Mouse (Mus musculus) bone marrow, adult 2 months (tissue): ENCODE results near the gene Impdh1. TPM values are rescaled to one million over a fixed set of nuclear protein-coding genes. Genes with fewer than 3 reads are reported as not detected.
A peak's percentile ranks its signal among the peaks of the same experiment; 100 is the strongest.

Experiments used
- H3K27ac ChIP-seq: fragments of 200-500 bp; 2 replicates; pipeline ENCODE4 v1.5.1; 2012; ENCODE audit warnings: low read depth, mild to moderate bottlenecking, control low read depth, inconsistent platforms, low read length; ENCODE audit not compliant: control insufficient read depth, poor library complexity, insufficient read depth
- H3K4me1 ChIP-seq: fragments of 200-500 bp; 2 replicates; pipeline ENCODE4 v1.6.1; 2011; ENCODE audit warnings: low read length; ENCODE audit not compliant: control insufficient read depth, insufficient read depth
- H3K4me3 ChIP-seq: fragments of 200-500 bp; replicated peaks from 2 replicates; pipeline ENCODE3; 2011; ENCODE audit warnings: mild to moderate bottlenecking, low read depth, low read length, control low read depth; ENCODE audit not compliant: control insufficient read depth
- CTCF ChIP-seq: fragments of 200-500 bp; IDR thresholded peaks from 2 replicates; pipeline ENCODE4 v1.5.1; 2011; ENCODE audit warnings: low read length, control low read depth; ENCODE audit not compliant: control insufficient read depth, insufficient read depth
- POLR2A ChIP-seq: fragments of 200-500 bp; IDR thresholded peaks from 2 replicates; pipeline ENCODE4 v1.6.1; 2011; ENCODE audit warnings: low read depth, mild to moderate bottlenecking, control low read depth, low read length, borderline replicate concordance; ENCODE audit not compliant: control insufficient read depth
- WGBS: fragments of 180-500 bp; shearing (Covaris S2); methylation state at CpG from one replicate; pipeline ENCODE4 v1.1.7; 2018; 5-methylcytosine and 5-hydroxymethylcytosine counted together
- polyA plus RNA-seq: library from polyadenylated mRNA; stranded (reverse); fragments of >200 nt; gene quantifications from 2 replicates; pipeline ENCODE4 v1.2.4, GENCODE M21; 2011; ENCODE audit warnings: low replicate concordance; ENCODE audit not compliant: missing spikeins, insufficient read depth, insufficient read length

Impdh1 gene
- 8.6 and 29.9 TPM in 2 replicates for polyA plus RNA-seq

- no peak for TF ChIP-seq CTCF
- TF ChIP-seq POLR2A, result peak; percentile 44; the same call in 1 of the 2 replicates
- WGBS, result under 1% methylated on average over 56 of the region's 56 CpGs
- Histone ChIP-seq H3K4me1 (no peaks in the 10 kb centered on the region; the same call in none of the 2 replicates), H3K4me3 (peak within 1 kb of the TSS; percentile 72), H3K27ac (peak within 1 kb of the TSS; percentile 72)
Measured at GRCm38 (mm10) chr6:29215881-29216501, at the start of gene Impdh1. TSS of gene Impdh1 (minus strand) at chr6:29216364.

DNA sequence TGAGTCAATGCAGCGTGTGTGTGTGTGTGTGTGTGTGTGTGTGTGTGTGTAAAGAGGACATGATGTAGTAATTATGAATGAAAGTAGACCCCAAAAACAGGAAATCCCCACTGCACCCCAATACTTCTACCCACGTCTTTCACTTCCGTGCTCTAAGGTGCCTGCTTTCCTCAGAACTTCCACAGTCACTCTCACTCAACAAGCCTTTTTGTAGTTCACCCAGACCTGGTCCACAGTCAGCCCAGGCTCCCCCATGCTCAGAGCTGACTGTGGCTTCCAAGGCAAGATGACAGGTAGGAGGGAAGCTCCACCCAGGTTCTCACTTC lies 48.3 kb upstream of the Impdh1 start:
- H3K4me3 ChIP-seq, result no peak overlapping the region
- peaks cover 2% of the 10 kb centered on the region; the same call in 1 of the 2 replicates for H3K4me1 ChIP-seq
- WGBS, result 14% methylated on average over 3 of the region's 3 CpGs
- no peak for TF ChIP-seq CTCF
- no peak for TF ChIP-seq POLR2A
- H3K27ac ChIP-seq, result no peak overlapping the region

GRCm38 (mm10) chr6:29263650-29264455 lies 47.7 kb upstream of the Impdh1 start:
- H3K4me1 ChIP-seq, result peaks cover 2% of the 10 kb centered on the region; the same call in 1 of the 2 replicates
- H3K27ac ChIP-seq, result no peak overlapping the region
- no peak for TF ChIP-seq CTCF
- no peak for TF ChIP-seq POLR2A
- WGBS, result 71% methylated on average over 6 of the region's 6 CpGs
- H3K4me3 ChIP-seq, result no peak overlapping the region

GRCm38 (mm10) chr6:29261831-29262230 lies 45.7 kb upstream of the Impdh1 start:
- H3K4me1 ChIP-seq, result peaks cover 2% of the 10 kb centered on the region; the same call in 1 of the 2 replicates
- WGBS, result 65% methylated on average over 5 of the region's 5 CpGs
- no peak overlapping the region for H3K27ac ChIP-seq
- TF ChIP-seq CTCF (no peak), POLR2A (no peak)
- no peak overlapping the region for H3K4me3 ChIP-seq

DNA sequence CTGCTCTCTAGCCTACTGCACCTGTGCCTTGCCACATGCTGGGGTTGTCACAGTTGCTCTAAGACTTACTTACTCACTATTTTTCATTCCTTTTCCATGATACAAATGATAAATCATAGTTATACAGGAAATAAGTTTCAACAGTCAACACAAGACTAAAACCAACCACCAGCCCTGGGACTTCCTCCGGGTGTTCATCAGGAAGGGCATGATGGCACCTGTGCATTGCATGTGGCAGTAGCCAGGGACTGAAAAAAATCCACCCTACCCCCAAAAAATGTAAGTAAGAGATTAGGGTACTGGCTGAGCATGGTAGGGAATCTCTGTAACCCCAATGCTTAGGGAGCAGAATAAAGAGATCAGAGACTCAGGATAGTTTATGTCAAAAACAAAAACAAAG lies 43.3 kb upstream of the Impdh1 start:
- TF ChIP-seq POLR2A (no peak), CTCF (no peak)

GRCm38 (mm10) chr6:29247072-29247471 lies 30.9 kb upstream of the Impdh1 start:
- TF ChIP-seq CTCF, result no peak
- Histone ChIP-seq H3K4me1 (no peaks in the 10 kb centered on the region; the same call in 1 of the 2 replicates), H3K27ac (no peak overlapping the region), H3K4me3 (no peak overlapping the region)
- WGBS, result 67% methylated on average over 4 of the region's 4 CpGs

More for the DNA sequence above, 43.3 kb upstream of the Impdh1 start:
- Histone ChIP-seq H3K4me1 (no peaks in the 10 kb centered on the region), H3K4me3 (no peak overlapping the region), H3K27ac (no peak overlapping the region)
- 3% methylated on average over 1 of the region's 1 CpGs for WGBS

DNA sequence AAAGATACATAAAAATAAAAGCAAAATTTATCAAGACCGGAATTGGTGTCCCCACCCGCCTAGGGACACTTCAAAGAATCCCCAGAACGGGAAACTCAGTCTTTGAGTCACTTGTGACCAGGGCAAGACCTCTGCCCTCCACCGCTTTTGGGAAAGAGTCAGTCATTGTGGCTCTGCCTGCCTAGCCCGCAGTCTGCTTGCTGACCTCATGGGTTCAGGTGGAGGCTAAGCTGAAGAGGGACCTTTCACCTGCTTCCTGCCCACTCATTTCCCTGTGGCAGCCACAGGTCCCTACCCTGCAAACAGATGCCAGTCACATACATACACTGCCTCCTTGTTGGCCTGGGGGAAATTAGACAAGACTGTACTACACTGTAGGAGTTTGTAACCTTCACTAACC lies 30.4 kb upstream of the Impdh1 start:
- no peak overlapping the region for H3K27ac ChIP-seq
- H3K4me3 ChIP-seq, result no peak overlapping the region
- no peaks in the 10 kb centered on the region; the same call in 1 of the 2 replicates for H3K4me1 ChIP-seq
- TF ChIP-seq POLR2A (no peak), CTCF (no peak)
- 35% methylated on average over 5 of the region's 5 CpGs for WGBS

DNA sequence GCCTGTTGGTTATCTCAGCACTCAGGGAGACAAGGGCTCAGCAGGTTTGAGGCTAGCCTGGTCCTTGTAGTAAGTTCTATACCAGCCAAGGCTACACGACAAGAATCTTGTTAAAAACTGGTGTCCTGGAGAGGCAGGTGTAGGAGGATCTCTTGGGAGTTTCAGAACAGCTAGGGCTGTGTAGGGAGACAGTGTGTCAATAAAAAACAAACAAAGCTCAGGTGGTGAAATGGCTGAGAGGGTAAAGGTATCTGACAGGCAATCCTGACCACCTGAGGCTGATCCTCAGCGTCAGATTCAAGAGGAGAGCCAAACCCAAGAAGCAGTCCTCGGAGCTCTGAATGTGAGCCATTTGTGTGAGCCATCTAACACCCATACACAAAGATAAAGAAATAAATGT lies 30.0 kb upstream of the Impdh1 start:
- Histone ChIP-seq H3K4me1 (no peaks in the 10 kb centered on the region; the same call in 1 of the 2 replicates), H3K27ac (no peak overlapping the region), H3K4me3 (no peak overlapping the region)
- no peak for TF ChIP-seq POLR2A
- TF ChIP-seq CTCF, result no peak
- 69% methylated on average over 3 of the region's 3 CpGs for WGBS
